Mouse (Mus musculus): ENCODE data around the gene Gdf10.

DNA sequence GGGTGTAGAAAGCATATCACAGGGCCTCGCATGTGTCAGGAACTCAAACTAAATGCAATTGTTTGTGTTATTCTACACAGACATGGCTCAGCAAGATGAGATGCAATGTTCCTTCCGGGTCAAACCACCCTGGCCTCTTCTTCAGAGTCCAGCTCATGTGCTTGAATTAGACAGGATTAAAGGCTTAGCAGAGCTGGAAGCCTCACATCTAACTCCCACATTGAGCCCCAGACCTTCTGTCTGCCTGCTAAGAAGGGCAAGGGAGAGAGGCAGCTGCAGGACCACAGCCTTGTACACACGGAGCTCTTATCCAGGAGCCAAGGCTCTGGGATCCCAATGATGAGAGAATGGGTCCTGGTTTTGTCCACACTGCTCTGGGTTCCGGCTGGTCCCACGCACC is 30.4 kb downstream of the Gdf10 start, which contains the start of gene Rbp3:
- TF ChIP-seq CTCF (IDR thresholded peaks at IDR 0.05; ENCODE audit: low read depth) (no peak), EP300 (optimal IDR thresholded peaks at IDR 0.05) (no peak)
